Mouse (Mus musculus) adrenal gland, adult 8-10 months (tissue): Measurements from ENCODE around the gene Baz2b. TPM values are rescaled to one million over a fixed set of nuclear protein-coding genes. Genes with fewer than 3 reads are reported as not detected.

Experiments used
- DNase-seq: peaks from one replicate; pipeline ENCODE4 v3.0.0; 2022
- total RNA-seq, 4 experiments: library from RNA; stranded (reverse); gene quantifications; 2 replicates each; pipeline ENCODE4 v1.2.4; 2022

Baz2b gene
- total RNA-seq: 10 to 100 TPM; 66.7 to 95.8 (median 82.7) TPM

- peak; percentile 74 for DNase-seq
Observed at GRCm38 (mm10) chr2:60209703-60210651, at the start of gene Baz2b, which contains the start of gene March7. Gene Baz2b, minus strand, starts transcription at chr2:60209839. Gene March7, plus strand, starts transcription at chr2:60209887.

GRCm38 (mm10) chr2:60259186-60259585 lies 49.5 kb upstream of the Baz2b start:
- no peak for DNase-seq

GRCm38 (mm10) chr2:60256751-60257150 lies 47.1 kb upstream of the Baz2b start:
- no peak for DNase-seq

- DNase-seq: no peak
Observed at GRCm38 (mm10) chr2:60253506-60253905, 43.9 kb upstream of the Baz2b start.

GRCm38 (mm10) chr2:60252782-60253181 lies 43.1 kb upstream of the Baz2b start:
- no peak for DNase-seq

- DNase-seq: no peak
Observed at GRCm38 (mm10) chr2:60234506-60234905, 24.9 kb upstream of the Baz2b start.

GRCm38 (mm10) chr2:60233147-60233546 lies 23.5 kb upstream of the Baz2b start:
- peak; percentile 46 for DNase-seq

GRCm38 (mm10) chr2:60230361-60230760 lies 20.7 kb upstream of the Baz2b start:
- no peak for DNase-seq

GRCm38 (mm10) chr2:60228470-60228869 lies 18.8 kb upstream of the Baz2b start:
- DNase-seq: no peak

- DNase-seq: no peak
Observed at GRCm38 (mm10) chr2:60223489-60223888, 13.8 kb upstream of the Baz2b start.

- no peak for DNase-seq
Observed at GRCm38 (mm10) chr2:60221954-60222353, 12.3 kb upstream of the Baz2b start.

- DNase-seq: peak; percentile 44
Observed at GRCm38 (mm10) chr2:60221236-60221635, 11.6 kb upstream of the Baz2b start.

- DNase-seq: no peak
Observed at GRCm38 (mm10) chr2:60217620-60218019, 8.0 kb upstream of the Baz2b start.

- DNase-seq: no peak
Observed at GRCm38 (mm10) chr2:60216547-60217153, 7.0 kb upstream of the Baz2b start.

GRCm38 (mm10) chr2:60214683-60215082 lies 5.0 kb upstream of the Baz2b start:
- no peak for DNase-seq

- no peak for DNase-seq
Observed at GRCm38 (mm10) chr2:60212488-60212887, 2.8 kb upstream of the Baz2b start.

- DNase-seq: no peak
Observed at GRCm38 (mm10) chr2:60210821-60211220, 1.2 kb upstream of the Baz2b start.

- peak; percentile 39 for DNase-seq
Observed at GRCm38 (mm10) chr2:60209122-60209611, 472 bp downstream of the Baz2b start.

GRCm38 (mm10) chr2:60205795-60206194 lies 3.8 kb downstream of the Baz2b start:
- no peak for DNase-seq

GRCm38 (mm10) chr2:60204162-60204561 lies 5.5 kb downstream of the Baz2b start:
- no peak for DNase-seq

GRCm38 (mm10) chr2:60203733-60204132 lies 5.9 kb downstream of the Baz2b start:
- no peak for DNase-seq

- DNase-seq: no peak
Observed at GRCm38 (mm10) chr2:60202900-60203530, 6.6 kb downstream of the Baz2b start.

- DNase-seq: no peak
Observed at GRCm38 (mm10) chr2:60200667-60201066, 9.0 kb downstream of the Baz2b start.
